Mouse (Mus musculus) limb, embryonic 14.5 days (tissue): ENCODE measurements around the gene Rbp4. TPM values are rescaled to one million over a fixed set of nuclear protein-coding genes. Genes with fewer than 3 reads are reported as not detected.

Experiments
- ATAC-seq: fragments of 200-750 bp; cut with Nextera tagmentation; 2 replicates; pipeline ENCODE4 v1.8.0; 2017; ENCODE audit warnings: low read depth, moderate number of reproducible peaks, moderate TSS enrichment; ENCODE audit not compliant: low FRiP score
- DNase-seq: peaks from one replicate; pipeline ENCODE4 v3.0.0-alpha.2; 2015; ENCODE audit warnings: low spot score
- H3K27ac ChIP-seq: fragments of 300-500 bp; sonication (generic); replicated peaks from 2 replicates; pipeline ENCODE4 v1.5.1; 2014; ENCODE audit warnings: low read depth, mild to moderate bottlenecking, low read length, moderate library complexity, mixed read lengths
- H3K27me3 ChIP-seq: fragments of 300-500 bp; sonication (generic); 2 replicates; pipeline ENCODE4 v1.6.1; 2014; ENCODE audit warnings: low read length, mixed read lengths; ENCODE audit not compliant: control insufficient read depth, insufficient read depth
- H3K36me3 ChIP-seq: fragments of 300-500 bp; sonication (generic); 2 replicates; pipeline ENCODE4 v1.6.1; 2014; ENCODE audit warnings: mild to moderate bottlenecking, low read length, moderate library complexity, mixed read lengths; ENCODE audit not compliant: control insufficient read depth, insufficient read depth
- H3K4me1 ChIP-seq: fragments of 300-500 bp; sonication (generic); 2 replicates; pipeline ENCODE4 v1.6.1; 2014; ENCODE audit warnings: antibody characterized with exemption, low read length, mixed read lengths; ENCODE audit not compliant: control insufficient read depth, insufficient read depth
- H3K4me2 ChIP-seq: fragments of 300-500 bp; sonication (generic); replicated peaks from 2 replicates; pipeline ENCODE4 v1.6.1; 2014; ENCODE audit warnings: low read depth, mild to moderate bottlenecking, low read length, moderate library complexity; ENCODE audit not compliant: severe bottlenecking
- H3K4me3 ChIP-seq: fragments of 300-500 bp; sonication (generic); replicated peaks from 2 replicates; pipeline ENCODE4 v1.5.1; 2014; ENCODE audit warnings: low read length
- H3K9ac ChIP-seq: fragments of 300-500 bp; sonication (generic); 2 replicates; pipeline ENCODE4 v1.6.1; 2014; ENCODE audit warnings: mild to moderate bottlenecking, low read depth, low read length, moderate library complexity; ENCODE audit not compliant: severe bottlenecking
- H3K9me3 ChIP-seq: fragments of 300-500 bp; sonication (generic); 2 replicates; pipeline ENCODE4 v1.6.1; 2016; ENCODE audit warnings: low read length; ENCODE audit not compliant: control insufficient read depth
- POLR2A ChIP-seq: fragments of 200-500 bp; IDR thresholded peaks from 2 replicates; pipeline ENCODE4 v1.8.0; 2012; ENCODE audit warnings: inconsistent platforms, mild to moderate bottlenecking, moderate library complexity, borderline replicate concordance; ENCODE audit not compliant: insufficient read depth, insufficient read length; ENCODE audit errors: extremely low read depth
- WGBS: fragments of 180-500 bp; shearing (Covaris S2); extraction: QIAGEN DNeasy Blood & Tissue Kit; methylation state at CpG from one replicate; pipeline ENCODE4 v1.1.7; 2014; 5-methylcytosine and 5-hydroxymethylcytosine counted together
- polyA plus RNA-seq, 2 experiments: library from polyadenylated mRNA; depleted of rRNA in 1 of 2; stranded (reverse) in 1 of 2; unstranded in 1 of 2; fragments of >200 nt; fragmentation: Nextera tagmentation in 1 of 2; extraction: Ambion mirVana in 1 of 2; gene quantifications; 2 replicates each; pipeline versions ENCODE4 v1.2.1 to v1.2.3; 2012 to 2014

The Rbp4 gene
- polyA plus RNA-seq, 2 experiments: 18.0 to 20.5 TPM

GRCm38 (mm10) chr19:38077851-38078540, 47.1 kb downstream of the Rbp4 start:
- Histone ChIP-seq H3K27ac (no peak overlapping the region), H3K9ac (no peak overlapping the region), H3K27me3 (no peaks in the 10 kb centered on the region), H3K4me1 (no peaks in the 10 kb centered on the region), H3K36me3 (peaks cover 6% of the 10 kb centered on the region), H3K4me3 (no peak overlapping the region), H3K9me3 (no peaks in the 10 kb centered on the region), H3K4me2 (no peak overlapping the region)
- no peak for ATAC-seq
- 66% methylated on average over 3 of the region's 3 CpGs for WGBS
- no peak for TF ChIP-seq POLR2A
- no peak for DNase-seq

DNA sequence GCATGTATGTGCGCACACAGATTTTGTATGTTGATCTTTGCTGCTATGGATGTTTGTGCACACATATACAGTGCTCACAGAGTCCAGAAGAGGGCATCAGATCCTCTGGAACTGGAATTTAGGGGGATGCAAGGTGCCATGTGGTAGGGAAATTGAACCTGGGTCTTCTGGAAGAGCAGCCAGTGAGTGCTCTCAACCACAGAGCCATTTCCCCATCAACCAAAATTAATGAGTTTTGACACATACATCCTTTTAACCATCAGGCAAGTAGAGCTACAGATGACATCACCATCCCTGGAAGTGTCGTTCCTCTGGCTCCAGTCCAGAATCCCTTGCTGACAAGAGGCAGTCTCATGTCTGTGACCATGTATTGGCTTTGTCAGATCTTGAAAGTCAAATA, 48.8 kb downstream of the Rbp4 start:
- Histone ChIP-seq H3K9ac (no peak overlapping the region), H3K4me3 (no peak overlapping the region), H3K4me1 (no peaks in the 10 kb centered on the region), H3K9me3 (no peaks in the 10 kb centered on the region), H3K4me2 (no peak overlapping the region), H3K27me3 (no peaks in the 10 kb centered on the region), H3K36me3 (peaks cover 15% of the 10 kb centered on the region), H3K27ac (no peak overlapping the region)
- ATAC-seq: no peak
- 78% methylated on average over 2 of the region's 2 CpGs for WGBS
- DNase-seq: no peak
- TF ChIP-seq POLR2A: no peak

DNA sequence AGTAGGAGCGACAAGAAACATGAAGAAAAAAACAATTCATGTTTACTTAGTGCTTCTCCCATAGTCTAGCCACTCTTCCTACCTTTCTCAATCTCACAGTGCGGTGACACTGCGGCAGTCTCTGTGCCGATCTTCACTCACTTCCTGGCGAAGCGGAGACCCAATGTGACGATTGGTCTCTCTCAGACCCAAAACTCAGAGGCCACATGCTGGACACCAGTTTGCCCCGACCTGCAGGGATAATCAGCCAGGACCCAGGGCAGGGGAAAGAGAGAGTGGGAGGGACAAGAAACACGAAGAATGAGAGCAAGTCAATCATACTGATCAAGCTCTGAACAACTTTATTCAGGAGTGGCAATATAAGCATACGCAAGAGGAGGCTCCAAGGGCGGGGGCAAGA, 50.0 kb downstream of the Rbp4 start:
- ATAC-seq (no peak), DNase-seq (no peak)
- Histone ChIP-seq H3K27me3 (no peaks in the 10 kb centered on the region), H3K4me2 (no peak overlapping the region), H3K27ac (no peak overlapping the region), H3K9ac (no peak overlapping the region), H3K4me3 (no peak overlapping the region), H3K4me1 (no peaks in the 10 kb centered on the region), H3K9me3 (no peaks in the 10 kb centered on the region), H3K36me3 (peaks cover 27% of the 10 kb centered on the region)
- 84% methylated on average over 11 of the region's 11 CpGs for WGBS
- no peak for TF ChIP-seq POLR2A

DNA sequence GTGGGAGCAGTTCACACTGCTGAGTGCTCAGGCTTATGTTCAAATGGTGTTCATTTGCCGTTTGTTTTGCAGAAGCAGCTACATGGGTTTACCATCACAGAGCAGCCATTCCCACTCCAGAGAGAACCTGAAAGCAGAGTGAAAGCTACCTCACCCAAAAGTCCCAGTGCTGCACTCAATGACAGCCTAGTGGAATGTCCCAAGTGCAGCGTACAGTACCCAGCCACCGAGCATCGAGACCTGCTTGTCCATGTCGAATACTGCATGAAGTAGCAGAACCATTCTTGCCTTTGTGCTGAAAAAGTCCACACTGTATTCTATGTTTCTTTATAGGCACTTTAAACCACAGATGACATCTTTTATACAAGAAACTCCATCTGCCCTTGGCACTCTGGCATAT, 51.9 kb downstream of the Rbp4 start:
- Histone ChIP-seq H3K27me3 (no peaks in the 10 kb centered on the region), H3K27ac (no peak overlapping the region), H3K36me3 (peaks cover 39% of the 10 kb centered on the region), H3K4me2 (no peak overlapping the region), H3K9me3 (no peaks in the 10 kb centered on the region), H3K4me1 (no peaks in the 10 kb centered on the region), H3K9ac (no peak overlapping the region), H3K4me3 (no peak overlapping the region)
- 93% methylated on average over 5 of the region's 5 CpGs for WGBS
- TF ChIP-seq POLR2A: no peak
- ATAC-seq: no peak
- DNase-seq: no peak

Other genes starting within 250 kb of the Rbp4 start
- 32.8 and 35.9 TPM in 2 replicates for gene Myof, start 81.7 kb downstream of the Rbp4 start, polyA plus RNA-seq (2012; rRNA removed)
- 19.7 and 21.8 TPM in 2 replicates for gene Myof, start 81.7 kb downstream of the Rbp4 start, polyA plus RNA-seq (2014; fragmentation: Nextera tagmentation; extraction: Ambion mirVana)
- gene Cep55, start 70.3 kb downstream of the Rbp4 start, polyA plus RNA-seq (2012; rRNA removed): 17.0 and 22.0 TPM in 2 replicates
- 20.3 and 21.0 TPM in 2 replicates for gene Cep55, start 70.3 kb downstream of the Rbp4 start, polyA plus RNA-seq (2014; fragmentation: Nextera tagmentation; extraction: Ambion mirVana)
- gene Ffar4, start 28.2 kb downstream of the Rbp4 start, polyA plus RNA-seq (2012; rRNA removed): 0.44 and 0.55 TPM in 2 replicates
- gene Ffar4, start 28.2 kb downstream of the Rbp4 start, polyA plus RNA-seq (2014; fragmentation: Nextera tagmentation; extraction: Ambion mirVana): 0.22 TPM in 1 of 2 replicates, not detected in the other
- 0.04 TPM in 1 of 2 replicates, not detected in the other for gene Pde6c, start 7.5 kb upstream of the Rbp4 start, polyA plus RNA-seq (2012; rRNA removed)
- not detected in 2 replicates for gene Pde6c, start 7.5 kb upstream of the Rbp4 start, polyA plus RNA-seq (2014; fragmentation: Nextera tagmentation; extraction: Ambion mirVana)
- 16.7 and 30.9 TPM in 2 replicates for gene Fra10ac1, start 98.9 kb upstream of the Rbp4 start, polyA plus RNA-seq (2012; rRNA removed)
- gene Fra10ac1, start 98.9 kb upstream of the Rbp4 start, polyA plus RNA-seq (2014; fragmentation: Nextera tagmentation; extraction: Ambion mirVana): 32.4 and 33.6 TPM in 2 replicates
- 2.3 and 2.5 TPM in 2 replicates for gene Lgi1, start 139.3 kb upstream of the Rbp4 start, polyA plus RNA-seq (2012; rRNA removed)
- gene Lgi1, start 139.3 kb upstream of the Rbp4 start, polyA plus RNA-seq (2014; fragmentation: Nextera tagmentation; extraction: Ambion mirVana): 1.7 and 3.3 TPM in 2 replicates